In the genomic region with DNA sequence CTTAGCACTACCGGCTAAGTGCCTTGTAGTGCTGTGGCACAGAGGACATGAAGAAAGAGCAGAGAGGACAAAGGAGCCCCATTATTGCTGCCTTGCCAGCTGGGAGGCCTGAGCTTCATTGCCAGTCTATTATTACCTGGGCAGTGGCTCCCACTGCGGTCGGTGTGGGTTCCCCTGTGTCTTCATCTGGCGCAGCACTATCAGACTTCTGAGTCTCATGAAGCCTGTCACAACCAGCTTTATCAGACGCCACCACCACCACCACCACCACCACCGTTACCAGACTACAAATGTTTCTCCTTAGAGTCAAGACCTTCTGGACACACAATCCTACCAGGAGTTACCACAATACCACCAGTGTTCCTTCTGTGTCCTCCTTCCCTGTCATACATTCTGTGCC, we compare ENCODE assay signal across 25 mouse cellular contexts.
"Had no signal": no experiment of that assay in that cellular context is flagged by ENCODE, and none has a peak within 500 bp of the region (broad histone marks: within the 10 kb centered on the region; RNA-seq: fewer than 3 reads in every experiment).

No protein-coding gene starts in this region.

- ATAC-seq: forebrain, postnatal 0 days; hindbrain, embryonic 16.5 days; inflammation-experienced regulatory T-cells, adult 6 months; intestine, embryonic 15.5 days; intestine, postnatal 0 days had no signal

- H3K4me2 ChIP-seq: heart, embryonic 11.5 days; heart, embryonic 13.5 days; heart, embryonic 15.5 days; hindbrain, embryonic 12.5 days; hindbrain, embryonic 14.5 days; intestine, embryonic 15.5 days; limb, embryonic 13.5 days; limb, embryonic 15.5 days had no signal

- H3K27me3 ChIP-seq: heart, embryonic 13.5 days; heart, embryonic 15.5 days; hindbrain, embryonic 12.5 days; intestine, embryonic 15.5 days; limb, embryonic 13.5 days; limb, embryonic 15.5 days had no signal

- H3K9me3 ChIP-seq: heart, embryonic 13.5 days; heart, embryonic 15.5 days; hindbrain, embryonic 10.5 days; hindbrain, embryonic 12.5 days; intestine, embryonic 15.5 days; limb, embryonic 15.5 days had no signal

- H3K4me1 ChIP-seq: intestine, embryonic 15.5 days had no signal

- H3K9ac ChIP-seq: forebrain, postnatal 0 days; heart, embryonic 13.5 days; heart, embryonic 15.5 days; hindbrain, embryonic 12.5 days; hindbrain, embryonic 14.5 days; intestine, embryonic 15.5 days; limb, embryonic 13.5 days; limb, embryonic 15.5 days had no signal

- H3K4me3 ChIP-seq: gastrocnemius, adult 2 months; heart, adult 2 months; heart, embryonic 13.5 days; heart, embryonic 15.5 days; hindbrain, embryonic 10.5 days; hindbrain, embryonic 12.5 days; intestine, embryonic 15.5 days; layer of hippocampus, adult 2 months; limb, embryonic 13.5 days; limb, embryonic 15.5 days had no signal

- H3K36me3 ChIP-seq: heart, embryonic 13.5 days; heart, embryonic 15.5 days; hindbrain, embryonic 10.5 days; hindbrain, embryonic 12.5 days; intestine, embryonic 15.5 days; limb, embryonic 13.5 days; limb, embryonic 15.5 days had no signal

- H3K27ac ChIP-seq: gastrocnemius, adult 2 months; heart, adult 2 months; heart, embryonic 13.5 days; heart, embryonic 15.5 days; hindbrain, embryonic 10.5 days; hindbrain, embryonic 12.5 days; hindbrain, embryonic 14.5 days; intestine, embryonic 15.5 days; layer of hippocampus, adult 2 months; limb, embryonic 13.5 days; limb, embryonic 15.5 days had no signal

- DNase-seq: forebrain, postnatal 0 days; gastrocnemius, adult 2 months; gastrocnemius, postnatal 10 days; gastrocnemius, postnatal 25 days; heart, adult 2 months; heart, postnatal 4 days; kidney, adult 18-20 months; kidney, adult 8-10 months; kidney, postnatal 10 days; kidney, postnatal 25 days; kidney, postnatal 4 days; left cerebral cortex, postnatal 4 days had no signal
